Mouse (Mus musculus) midbrain, embryonic 12.5 days (tissue): ENCODE results near the gene Galnt17. TPM values are rescaled to one million over a fixed set of nuclear protein-coding genes. Genes with fewer than 3 reads are reported as not detected.

ENCODE experiments used
- ATAC-seq: fragments of 200-750 bp; cut with Nextera tagmentation; 2 replicates; pipeline ENCODE4 v1.8.0; 2017; ENCODE audit warnings: low read depth, moderate TSS enrichment, moderate library complexity; ENCODE audit not compliant: low FRiP score
- H3K27ac ChIP-seq: fragments of 300-500 bp; sonication (generic); replicated peaks from 2 replicates; pipeline ENCODE4 v1.5.1; 2016; ENCODE audit warnings: mild to moderate bottlenecking
- H3K27me3 ChIP-seq: fragments of 300-500 bp; sonication (generic); 2 replicates; pipeline ENCODE4 v1.6.1; 2016; ENCODE audit warnings: mild to moderate bottlenecking
- H3K36me3 ChIP-seq: fragments of 300-500 bp; sonication (generic); 2 replicates; pipeline ENCODE4 v1.6.1; 2016
- H3K4me1 ChIP-seq: fragments of 300-500 bp; sonication (generic); 2 replicates; pipeline ENCODE4 v1.6.1; 2016
- H3K4me2 ChIP-seq: fragments of 300-500 bp; sonication (generic); replicated peaks from 2 replicates; pipeline ENCODE4 v1.6.1; 2016; ENCODE audit warnings: mild to moderate bottlenecking, moderate library complexity
- H3K4me3 ChIP-seq: fragments of 300-500 bp; sonication (generic); 2 replicates; pipeline ENCODE4 v1.5.1; 2016; ENCODE audit warnings: mild to moderate bottlenecking
- H3K9ac ChIP-seq: fragments of 300-500 bp; sonication (generic); replicated peaks from 2 replicates; pipeline ENCODE4 v1.6.1; 2016; ENCODE audit warnings: mild to moderate bottlenecking, moderate library complexity
- H3K9me3 ChIP-seq: fragments of 300-500 bp; sonication (generic); 2 replicates; pipeline ENCODE4 v1.6.1; 2016; ENCODE audit warnings: mild to moderate bottlenecking
- WGBS: fragments of 180-500 bp; shearing (Covaris S2); methylation state at CpG from one replicate; pipeline ENCODE4 v1.1.7; 2016; 5-methylcytosine and 5-hydroxymethylcytosine counted together
- polyA plus RNA-seq: library from polyadenylated mRNA; unstranded; fragments of >200 nt; fragmentation: Nextera tagmentation; extraction: Ambion mirVana; gene quantifications from 2 replicates; pipeline ENCODE4 v1.2.1, GENCODE M21; 2016

The Galnt17 gene
- polyA plus RNA-seq, 1 experiment from 2014 or later, result 2.6 TPM

- no peak for ATAC-seq
- H3K4me2 ChIP-seq, result no peak overlapping the region
- H3K36me3 ChIP-seq, result no peaks in the 10 kb centered on the region
- H3K4me3 ChIP-seq, result no peak overlapping the region
- no peaks in the 10 kb centered on the region for H3K4me1 ChIP-seq
- WGBS, result 69% methylated on average over 3 of the region's 3 CpGs
- H3K9ac ChIP-seq, result no peak overlapping the region
- peaks cover 13% of the 10 kb centered on the region for H3K27me3 ChIP-seq
- H3K9me3 ChIP-seq, result no peaks in the 10 kb centered on the region
- no peak overlapping the region for H3K27ac ChIP-seq
Observed at GRCm38 (mm10) chr5:131013101-131013500, 295.2 kb downstream of the Galnt17 start.

- WGBS, result 55% methylated on average over 6 of the region's 6 CpGs
Observed at GRCm38 (mm10) chr5:131009510-131009909, 298.8 kb downstream of the Galnt17 start.

GRCm38 (mm10) chr5:131008507-131008906 is 299.8 kb downstream of the Galnt17 start:
- no peaks in the 10 kb centered on the region; the same call in 1 of the 2 replicates for H3K27me3 ChIP-seq
- no peak overlapping the region for H3K27ac ChIP-seq
- H3K4me1 ChIP-seq, result no peaks in the 10 kb centered on the region
- no peak overlapping the region for H3K4me3 ChIP-seq
- no peak overlapping the region for H3K4me2 ChIP-seq
- no peak for ATAC-seq
- H3K9me3 ChIP-seq, result no peaks in the 10 kb centered on the region
- H3K9ac ChIP-seq, result no peak overlapping the region
- no peaks in the 10 kb centered on the region for H3K36me3 ChIP-seq
- WGBS, result 92% methylated on average over 5 of the region's 5 CpGs

More at GRCm38 (mm10) chr5:131009510-131009909, 298.8 kb downstream of the Galnt17 start:
- no peak overlapping the region for H3K9ac ChIP-seq
- no peak for ATAC-seq
- H3K9me3 ChIP-seq, result no peaks in the 10 kb centered on the region
- H3K27me3 ChIP-seq, result no peaks in the 10 kb centered on the region; the same call in 1 of the 2 replicates
- no peak overlapping the region for H3K27ac ChIP-seq
- H3K4me3 ChIP-seq, result no peak overlapping the region
- no peaks in the 10 kb centered on the region for H3K36me3 ChIP-seq
- H3K4me2 ChIP-seq, result no peak overlapping the region
- H3K4me1 ChIP-seq, result no peaks in the 10 kb centered on the region

- WGBS, result 75% methylated on average over 3 of the region's 3 CpGs
- no peak overlapping the region for H3K27ac ChIP-seq
Observed at GRCm38 (mm10) chr5:131007871-131008505, 300.3 kb downstream of the Galnt17 start.

DNA sequence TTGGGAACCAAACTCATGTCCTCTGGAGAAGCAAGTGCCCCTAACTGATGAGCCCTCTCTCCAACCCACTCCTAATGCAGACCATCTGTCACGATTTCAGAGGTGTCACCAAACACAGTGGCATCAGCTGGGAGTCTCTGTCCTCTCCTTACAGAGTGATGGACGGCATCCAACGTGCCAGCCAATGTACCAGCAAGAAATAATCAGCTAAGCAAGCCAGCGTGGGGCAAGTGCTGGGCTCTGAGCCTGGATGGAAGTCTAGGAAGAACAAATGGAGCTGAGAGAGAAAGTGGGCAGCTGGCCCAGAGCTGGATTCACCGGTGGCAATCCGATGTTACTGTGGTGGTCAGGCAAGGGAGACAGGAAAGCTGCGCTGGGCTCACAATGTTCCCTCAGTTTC is 301.1 kb downstream of the Galnt17 start:
- Histone ChIP-seq H3K36me3 (no peaks in the 10 kb centered on the region), H3K9ac (no peak overlapping the region), H3K4me2 (no peak overlapping the region), H3K9me3 (no peaks in the 10 kb centered on the region), H3K27ac (no peak overlapping the region), H3K27me3 (no peaks in the 10 kb centered on the region; the same call in 1 of the 2 replicates), H3K4me1 (no peaks in the 10 kb centered on the region), H3K4me3 (no peak overlapping the region)
- no peak for ATAC-seq
- 88% methylated on average over 7 of the region's 7 CpGs for WGBS

More at GRCm38 (mm10) chr5:131007871-131008505, 300.3 kb downstream of the Galnt17 start:
- no peaks in the 10 kb centered on the region for H3K4me1 ChIP-seq
- H3K27me3 ChIP-seq, result no peaks in the 10 kb centered on the region; the same call in 1 of the 2 replicates
- no peaks in the 10 kb centered on the region for H3K9me3 ChIP-seq
- ATAC-seq, result no peak
- H3K9ac ChIP-seq, result no peak overlapping the region
- no peak overlapping the region for H3K4me3 ChIP-seq
- no peak overlapping the region for H3K4me2 ChIP-seq
- H3K36me3 ChIP-seq, result no peaks in the 10 kb centered on the region

GRCm38 (mm10) chr5:131006524-131006923 is 301.8 kb downstream of the Galnt17 start:
- Histone ChIP-seq H3K27me3 (no peaks in the 10 kb centered on the region; the same call in 1 of the 2 replicates), H3K4me2 (no peak overlapping the region), H3K27ac (no peak overlapping the region), H3K36me3 (no peaks in the 10 kb centered on the region), H3K4me3 (no peak overlapping the region), H3K4me1 (no peaks in the 10 kb centered on the region), H3K9me3 (no peaks in the 10 kb centered on the region), H3K9ac (no peak overlapping the region)
- 92% methylated on average over 3 of the region's 3 CpGs for WGBS
- ATAC-seq, result no peak

- H3K27ac ChIP-seq, result no peak overlapping the region
- H3K4me1 ChIP-seq, result no peaks in the 10 kb centered on the region
- no peaks in the 10 kb centered on the region for H3K27me3 ChIP-seq
- no peaks in the 10 kb centered on the region for H3K9me3 ChIP-seq
- no peaks in the 10 kb centered on the region for H3K36me3 ChIP-seq
- no peak overlapping the region for H3K4me2 ChIP-seq
- H3K4me3 ChIP-seq, result no peak overlapping the region
- H3K9ac ChIP-seq, result no peak overlapping the region
- 91% methylated on average over 2 of the region's 2 CpGs for WGBS
- ATAC-seq, result no peak
Observed at GRCm38 (mm10) chr5:131000572-131000971, 307.7 kb downstream of the Galnt17 start.

DNA sequence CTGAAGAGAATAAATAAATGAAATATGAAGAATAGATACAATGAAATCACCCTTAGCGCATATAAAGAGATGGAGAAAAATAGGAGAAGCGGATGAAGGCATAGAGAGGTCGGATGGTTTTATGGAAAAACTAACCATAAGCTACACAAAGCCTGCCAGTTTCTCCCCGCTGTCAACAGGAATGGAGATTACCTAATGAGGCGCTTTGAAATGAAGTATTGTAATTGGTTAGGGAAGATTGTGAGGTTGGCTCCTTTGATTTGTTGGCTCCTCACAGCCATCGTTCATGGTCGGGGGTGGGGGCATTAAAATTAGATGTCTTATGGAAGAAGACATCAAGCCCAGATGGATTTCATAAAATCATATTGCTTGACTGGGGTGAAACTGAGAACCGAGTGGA is 329.0 kb downstream of the Galnt17 start:
- H3K9ac ChIP-seq, result no peak overlapping the region
- H3K27ac ChIP-seq, result no peak overlapping the region
- no peaks in the 10 kb centered on the region for H3K4me1 ChIP-seq
- WGBS, result 81% methylated on average over 8 of the region's 8 CpGs
- no peak for ATAC-seq
- no peaks in the 10 kb centered on the region for H3K36me3 ChIP-seq
- H3K27me3 ChIP-seq, result no peaks in the 10 kb centered on the region
- H3K4me2 ChIP-seq, result no peak overlapping the region
- H3K9me3 ChIP-seq, result no peaks in the 10 kb centered on the region
- H3K4me3 ChIP-seq, result no peak overlapping the region

DNA sequence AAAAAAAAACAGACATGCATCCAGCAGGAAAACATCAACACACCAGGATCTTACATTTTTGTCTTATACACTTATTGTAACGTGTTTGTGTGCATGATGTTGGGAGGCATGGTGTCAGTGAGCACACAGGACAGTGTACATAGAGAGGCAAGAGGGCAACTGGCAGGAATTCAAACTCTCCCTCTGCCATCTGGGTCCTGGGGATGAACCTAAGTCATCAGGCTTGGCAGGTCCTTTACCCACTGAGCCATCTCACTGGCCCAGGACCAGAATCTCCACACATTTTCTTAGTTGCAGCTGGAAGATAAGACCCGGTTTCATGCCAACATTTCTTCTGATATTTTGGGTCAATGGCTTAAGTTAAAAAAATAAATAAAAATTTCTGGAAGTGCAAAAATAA is 329.4 kb downstream of the Galnt17 start:
- ATAC-seq, result no peak

GRCm38 (mm10) chr5:130977999-130978398 is 330.3 kb downstream of the Galnt17 start:
- no peak overlapping the region for H3K9ac ChIP-seq
- 92% methylated on average over 3 of the region's 3 CpGs for WGBS
- H3K27ac ChIP-seq, result no peak overlapping the region
- no peaks in the 10 kb centered on the region for H3K36me3 ChIP-seq
- H3K4me3 ChIP-seq, result no peak overlapping the region
- ATAC-seq, result no peak
- H3K4me2 ChIP-seq, result no peak overlapping the region
- H3K9me3 ChIP-seq, result no peaks in the 10 kb centered on the region
- no peaks in the 10 kb centered on the region for H3K4me1 ChIP-seq
- H3K27me3 ChIP-seq, result no peaks in the 10 kb centered on the region

More for the DNA sequence above, 329.4 kb downstream of the Galnt17 start:
- no peak overlapping the region for H3K27ac ChIP-seq
- H3K9me3 ChIP-seq, result no peaks in the 10 kb centered on the region
- no peaks in the 10 kb centered on the region for H3K4me1 ChIP-seq
- H3K36me3 ChIP-seq, result no peaks in the 10 kb centered on the region
- no peak overlapping the region for H3K4me3 ChIP-seq
- H3K9ac ChIP-seq, result no peak overlapping the region
- 87% methylated on average over 2 of the region's 2 CpGs for WGBS
- H3K4me2 ChIP-seq, result no peak overlapping the region
- no peaks in the 10 kb centered on the region for H3K27me3 ChIP-seq

DNA sequence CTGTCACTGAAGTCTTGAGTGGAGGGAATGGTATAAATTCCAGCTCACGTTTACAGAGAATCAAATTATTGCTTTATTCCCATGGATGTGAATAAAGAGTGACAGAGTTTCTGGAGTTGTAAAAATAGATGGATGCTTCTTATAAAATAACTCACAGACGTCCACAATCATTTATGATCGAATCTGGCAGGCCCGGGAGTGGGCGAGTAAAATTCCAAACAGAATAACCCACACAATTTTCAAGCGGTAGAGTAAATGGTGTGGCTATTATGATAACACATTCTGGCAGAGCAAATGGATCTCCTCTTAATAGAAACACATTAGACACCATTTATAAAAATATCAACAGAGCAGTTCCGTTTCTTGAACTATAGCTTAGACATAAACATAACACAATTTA is 355.9 kb downstream of the Galnt17 start:
- Histone ChIP-seq H3K9ac (no peak overlapping the region), H3K4me3 (no peak overlapping the region), H3K27me3 (no peaks in the 10 kb centered on the region), H3K4me2 (no peak overlapping the region), H3K4me1 (no peaks in the 10 kb centered on the region), H3K9me3 (no peaks in the 10 kb centered on the region), H3K36me3 (no peaks in the 10 kb centered on the region), H3K27ac (no peak overlapping the region)
- no peak for ATAC-seq
- 86% methylated on average over 7 of the region's 7 CpGs for WGBS

DNA sequence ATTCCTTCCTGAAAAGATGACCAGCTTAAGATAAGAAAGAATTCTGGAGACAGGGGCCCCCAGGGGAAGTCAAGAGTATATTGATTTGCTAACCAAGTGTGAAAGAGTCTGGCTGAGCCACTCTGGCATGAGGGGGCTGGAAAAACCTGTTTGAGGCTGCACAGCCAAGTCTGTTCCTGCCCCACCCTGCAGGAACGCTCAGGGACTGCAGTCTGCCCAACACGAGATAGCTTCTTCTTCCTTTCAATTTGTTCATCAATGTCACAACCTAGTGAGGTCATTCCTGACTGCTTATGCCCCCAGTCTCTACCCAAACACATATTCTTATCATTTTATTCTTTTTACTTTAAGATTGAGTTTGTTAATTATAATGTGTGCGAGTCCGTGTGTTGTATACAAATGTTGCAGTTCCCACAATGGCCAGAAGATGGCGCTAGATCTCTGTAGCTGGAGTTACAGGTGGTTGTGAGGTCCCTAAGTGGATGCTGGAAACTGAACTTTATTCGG is 357.4 kb downstream of the Galnt17 start:
- no peak overlapping the region for H3K4me3 ChIP-seq
- no peak overlapping the region for H3K4me2 ChIP-seq
- no peak for ATAC-seq
- H3K27me3 ChIP-seq, result no peaks in the 10 kb centered on the region
- H3K4me1 ChIP-seq, result no peaks in the 10 kb centered on the region
- H3K9ac ChIP-seq, result no peak overlapping the region
- H3K9me3 ChIP-seq, result no peaks in the 10 kb centered on the region
- no peaks in the 10 kb centered on the region for H3K36me3 ChIP-seq
- H3K27ac ChIP-seq, result no peak overlapping the region
- 55% methylated on average over 6 of the region's 6 CpGs for WGBS

DNA sequence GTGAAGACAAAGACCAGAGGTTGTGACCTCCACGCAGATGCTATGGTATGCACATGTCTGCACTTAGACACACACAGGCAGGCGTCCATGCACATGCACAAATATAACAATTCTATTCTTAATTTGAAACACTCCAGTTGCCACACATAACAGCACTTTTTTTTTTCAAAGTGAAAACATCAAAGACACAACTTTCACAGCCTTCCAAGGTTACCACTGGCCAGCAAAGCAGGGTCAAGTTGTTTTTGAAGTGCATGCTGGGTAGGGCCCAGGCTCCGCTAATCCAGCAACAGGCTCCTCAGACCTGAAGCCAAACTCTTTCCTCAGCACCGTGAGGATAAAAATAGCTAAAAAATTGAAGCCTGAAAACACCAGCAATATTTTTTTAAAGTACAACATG is 357.9 kb downstream of the Galnt17 start:
- H3K4me1 ChIP-seq, result no peaks in the 10 kb centered on the region
- no peak overlapping the region for H3K9ac ChIP-seq
- H3K27me3 ChIP-seq, result no peaks in the 10 kb centered on the region
- no peak overlapping the region for H3K4me2 ChIP-seq
- no peak for ATAC-seq
- no peaks in the 10 kb centered on the region for H3K36me3 ChIP-seq
- H3K9me3 ChIP-seq, result no peaks in the 10 kb centered on the region
- no peak overlapping the region for H3K27ac ChIP-seq
- H3K4me3 ChIP-seq, result no peak overlapping the region
- 33% methylated on average over 4 of the region's 4 CpGs for WGBS
